Mouse (Mus musculus): ENCODE data around the gene Olfr982. TPM values are rescaled to one million over a fixed set of nuclear protein-coding genes. Genes with fewer than 3 reads are reported as not detected.

Olfr982 gene
- total and polyA plus RNA-seq, 3 experiments: 0.04 TPM; not detected in 2

Other genes starting within 250 kb of the Olfr982 start
- gene Olfr971, start 237.0 kb upstream of the Olfr982 start, total RNA-seq (2012; rRNA removed): not detected in 2 replicates
- gene Olfr971, start 237.0 kb upstream of the Olfr982 start, polyA plus RNA-seq (2012; ENCODE audit: insufficient read depth in 1 of 2, insufficient read length in 2 of 2, low read depth in 1 of 2, low replicate concordance in 2 of 2, missing spikeins in 1 of 2): not detected
- not detected in 2 replicates for gene Olfr972, start 207.4 kb upstream of the Olfr982 start, total RNA-seq (2012; rRNA removed)
- not detected for gene Olfr972, start 207.4 kb upstream of the Olfr982 start, polyA plus RNA-seq (2012; ENCODE audit: insufficient read depth in 1 of 2, insufficient read length in 2 of 2, low read depth in 1 of 2, low replicate concordance in 2 of 2, missing spikeins in 1 of 2)
- gene Olfr229, start 166.5 kb upstream of the Olfr982 start, total RNA-seq (2012; rRNA removed): not detected in 2 replicates
- not detected for gene Olfr229, start 166.5 kb upstream of the Olfr982 start, polyA plus RNA-seq (2012; ENCODE audit: insufficient read depth in 1 of 2, insufficient read length in 2 of 2, low read depth in 1 of 2, low replicate concordance in 2 of 2, missing spikeins in 1 of 2)
- gene Olfr974, start 136.3 kb upstream of the Olfr982 start, total RNA-seq (2012; rRNA removed): not detected in 2 replicates
- gene Olfr974, start 136.3 kb upstream of the Olfr982 start, polyA plus RNA-seq (2012; ENCODE audit: insufficient read depth in 1 of 2, insufficient read length in 2 of 2, low read depth in 1 of 2, low replicate concordance in 2 of 2, missing spikeins in 1 of 2): not detected
- gene Olfr975, start 121.8 kb upstream of the Olfr982 start, total RNA-seq (2012; rRNA removed): not detected in 2 replicates
- not detected for gene Olfr975, start 121.8 kb upstream of the Olfr982 start, polyA plus RNA-seq (2012; ENCODE audit: insufficient read depth in 1 of 2, insufficient read length in 2 of 2, low read depth in 1 of 2, low replicate concordance in 2 of 2, missing spikeins in 1 of 2)
- not detected in 2 replicates for gene Olfr976, start 112.7 kb upstream of the Olfr982 start, total RNA-seq (2012; rRNA removed)
- gene Olfr976, start 112.7 kb upstream of the Olfr982 start, polyA plus RNA-seq (2012; ENCODE audit: insufficient read depth in 1 of 2, insufficient read length in 2 of 2, low read depth in 1 of 2, low replicate concordance in 2 of 2, missing spikeins in 1 of 2): not detected
- gene Olfr978, start 81.7 kb upstream of the Olfr982 start, total RNA-seq (2012; rRNA removed): not detected in 2 replicates
- gene Olfr978, start 81.7 kb upstream of the Olfr982 start, polyA plus RNA-seq (2012; ENCODE audit: insufficient read depth in 1 of 2, insufficient read length in 2 of 2, low read depth in 1 of 2, low replicate concordance in 2 of 2, missing spikeins in 1 of 2): not detected
- gene Olfr979, start 70.4 kb upstream of the Olfr982 start, total RNA-seq (2012; rRNA removed): not detected in 2 replicates
- not detected for gene Olfr979, start 70.4 kb upstream of the Olfr982 start, polyA plus RNA-seq (2012; ENCODE audit: insufficient read depth in 1 of 2, insufficient read length in 2 of 2, low read depth in 1 of 2, low replicate concordance in 2 of 2, missing spikeins in 1 of 2)
- not detected in 2 replicates for gene Olfr980, start 64.2 kb upstream of the Olfr982 start, total RNA-seq (2012; rRNA removed)
- gene Olfr980, start 64.2 kb upstream of the Olfr982 start, polyA plus RNA-seq (2012; ENCODE audit: insufficient read depth in 1 of 2, insufficient read length in 2 of 2, low read depth in 1 of 2, low replicate concordance in 2 of 2, missing spikeins in 1 of 2): not detected
- gene Olfr981, start 52.4 kb upstream of the Olfr982 start, total RNA-seq (2012; rRNA removed): not detected in 2 replicates
- not detected for gene Olfr981, start 52.4 kb upstream of the Olfr982 start, polyA plus RNA-seq (2012; ENCODE audit: insufficient read depth in 1 of 2, insufficient read length in 2 of 2, low read depth in 1 of 2, low replicate concordance in 2 of 2, missing spikeins in 1 of 2)
- gene Olfr983, start 19.8 kb downstream of the Olfr982 start, total RNA-seq (2012; rRNA removed): not detected in 2 replicates
- not detected for gene Olfr983, start 19.8 kb downstream of the Olfr982 start, polyA plus RNA-seq (2012; ENCODE audit: insufficient read depth in 1 of 2, insufficient read length in 2 of 2, low read depth in 1 of 2, low replicate concordance in 2 of 2, missing spikeins in 1 of 2)
- not detected in 2 replicates for gene Olfr984, start 40.4 kb downstream of the Olfr982 start, total RNA-seq (2012; rRNA removed)
- gene Olfr984, start 40.4 kb downstream of the Olfr982 start, polyA plus RNA-seq (2012; ENCODE audit: insufficient read depth in 1 of 2, insufficient read length in 2 of 2, low read depth in 1 of 2, low replicate concordance in 2 of 2, missing spikeins in 1 of 2): not detected
- not detected in 2 replicates for gene Olfr985, start 56.4 kb downstream of the Olfr982 start, total RNA-seq (2012; rRNA removed)
- not detected for gene Olfr985, start 56.4 kb downstream of the Olfr982 start, polyA plus RNA-seq (2012; ENCODE audit: insufficient read depth in 1 of 2, insufficient read length in 2 of 2, low read depth in 1 of 2, low replicate concordance in 2 of 2, missing spikeins in 1 of 2)
- gene Tmem225, start 74.3 kb downstream of the Olfr982 start, total RNA-seq (2012; rRNA removed): not detected in 2 replicates
- gene Tmem225, start 74.3 kb downstream of the Olfr982 start, polyA plus RNA-seq (2012; ENCODE audit: insufficient read depth in 1 of 2, insufficient read length in 2 of 2, low read depth in 1 of 2, low replicate concordance in 2 of 2, missing spikeins in 1 of 2): not detected
- not detected in 2 replicates for gene Olfr986, start 107.1 kb downstream of the Olfr982 start, total RNA-seq (2012; rRNA removed)
- gene Olfr986, start 107.1 kb downstream of the Olfr982 start, polyA plus RNA-seq (2012; ENCODE audit: insufficient read depth in 1 of 2, insufficient read length in 2 of 2, low read depth in 1 of 2, low replicate concordance in 2 of 2, missing spikeins in 1 of 2): not detected
- 1.9 and 2.7 TPM in 2 replicates for gene Zfp202, start 118.5 kb downstream of the Olfr982 start, total RNA-seq (2012; rRNA removed)
- 1 to 10 TPM in 1 of 2 experiments, not detected in 1; 2.8 TPM for gene Zfp202, start 118.5 kb downstream of the Olfr982 start, polyA plus RNA-seq (2012; ENCODE audit: insufficient read depth in 1 of 2, insufficient read length in 2 of 2, low read depth in 1 of 2, low replicate concordance in 2 of 2, missing spikeins in 1 of 2)
- gene Scn3b, start 195.4 kb downstream of the Olfr982 start, total RNA-seq (2012; rRNA removed): not detected in 2 replicates
- not detected for gene Scn3b, start 195.4 kb downstream of the Olfr982 start, polyA plus RNA-seq (2012; ENCODE audit: insufficient read depth in 1 of 2, insufficient read length in 2 of 2, low read depth in 1 of 2, low replicate concordance in 2 of 2, missing spikeins in 1 of 2)